Mouse (Mus musculus): ENCODE measurements at regions not wholly inside any gene's neighbourhood (a gene's known extent, or its start where the extent isn't known, plus 50 kb on each side); places are given as distances from the start of the nearest gene placed in this dataset.

- peaks cover 16% of the 10 kb centered on the region for H3K4me1 ChIP-seq (ENCODE audit: control insufficient read depth, insufficient read depth, low read length)
- no peaks in the 10 kb centered on the region for H3K27me3 ChIP-seq (replicated peaks; ENCODE audit: control insufficient read depth, insufficient read depth, low read length)
- H3K4me3 ChIP-seq (ENCODE audit: low read length), result no peak overlapping the region
- H3K9ac ChIP-seq (ENCODE audit: low read depth, low read length), result no peak overlapping the region
- ATAC-seq, result no peak
- 63% methylated on average over 3 of the region's 3 CpGs for WGBS
- no peak overlapping the region for H3K27ac ChIP-seq (ENCODE audit: low read length)
- no peaks in the 10 kb centered on the region for H3K36me3 ChIP-seq (ENCODE audit: control insufficient read depth, insufficient read depth, low read length)
- no peak overlapping the region for H3K4me2 ChIP-seq (ENCODE audit: low read depth, low read length)
- H3K9me3 ChIP-seq (ENCODE audit: control insufficient read depth, low read length), result no peaks in the 10 kb centered on the region
Measured at GRCm38 (mm10) chr12:69460552-69461079, 88.4 kb upstream of the Gm9887 start.

GRCm38 (mm10) chr12:69458170-69458841 is 86.0 kb upstream of the Gm9887 start:
- WGBS, result 42% methylated on average over 14 of the region's 14 CpGs
- no peaks in the 10 kb centered on the region for H3K36me3 ChIP-seq (ENCODE audit: control insufficient read depth, insufficient read depth, low read length)
- H3K27me3 ChIP-seq (replicated peaks; ENCODE audit: control insufficient read depth, insufficient read depth, low read length), result no peaks in the 10 kb centered on the region
- no peak overlapping the region for H3K9ac ChIP-seq (ENCODE audit: low read depth, low read length)
- peak overlapping the region; percentile 63 for H3K27ac ChIP-seq (ENCODE audit: low read length)
- no peaks in the 10 kb centered on the region for H3K9me3 ChIP-seq (ENCODE audit: control insufficient read depth, low read length)
- no peak overlapping the region for H3K4me3 ChIP-seq (ENCODE audit: low read length)
- peaks cover 16% of the 10 kb centered on the region for H3K4me1 ChIP-seq (ENCODE audit: control insufficient read depth, insufficient read depth, low read length)
- ATAC-seq, result peak; percentile 65
- H3K4me2 ChIP-seq (ENCODE audit: low read depth, low read length), result 0 out of 2 replicates have a peak overlapping the region, but pooled peaks have one; percentile 9

- 94% methylated on average over 3 of the region's 3 CpGs for WGBS
- Histone ChIP-seq H3K4me1 (ENCODE audit: control insufficient read depth, insufficient read depth, low read length) (peaks cover 10% of the 10 kb centered on the region), H3K9me3 (ENCODE audit: control insufficient read depth, low read length) (no peaks in the 10 kb centered on the region), H3K4me3 (ENCODE audit: low read length) (no peak overlapping the region), H3K27me3 (replicated peaks; ENCODE audit: control insufficient read depth, insufficient read depth, low read length) (no peaks in the 10 kb centered on the region), H3K27ac (ENCODE audit: low read length) (no peak overlapping the region), H3K4me2 (ENCODE audit: low read depth, low read length) (no peak overlapping the region), H3K9ac (ENCODE audit: low read depth, low read length) (no peak overlapping the region), H3K36me3 (ENCODE audit: control insufficient read depth, insufficient read depth, low read length) (no peaks in the 10 kb centered on the region)
- no peak for ATAC-seq
Measured at GRCm38 (mm10) chr12:69456746-69457145, 84.5 kb upstream of the Gm9887 start.

- no peak overlapping the region for H3K4me2 ChIP-seq (ENCODE audit: low read depth, low read length)
- no peaks in the 10 kb centered on the region for H3K9me3 ChIP-seq (ENCODE audit: control insufficient read depth, low read length)
- no peak overlapping the region for H3K27ac ChIP-seq (ENCODE audit: low read length)
- 90% methylated on average over 12 of the region's 12 CpGs for WGBS
- no peak overlapping the region for H3K4me3 ChIP-seq (ENCODE audit: low read length)
- no peaks in the 10 kb centered on the region for H3K27me3 ChIP-seq (replicated peaks; ENCODE audit: control insufficient read depth, insufficient read depth, low read length)
- H3K36me3 ChIP-seq (ENCODE audit: control insufficient read depth, insufficient read depth, low read length), result no peaks in the 10 kb centered on the region
- peaks cover 8% of the 10 kb centered on the region for H3K4me1 ChIP-seq (ENCODE audit: control insufficient read depth, insufficient read depth, low read length)
- no peak overlapping the region for H3K9ac ChIP-seq (ENCODE audit: low read depth, low read length)
- ATAC-seq, result no peak
Measured at GRCm38 (mm10) chr12:69456116-69456515, 83.9 kb upstream of the Gm9887 start.

- Histone ChIP-seq H3K9me3 (ENCODE audit: control insufficient read depth, low read length) (no peaks in the 10 kb centered on the region), H3K36me3 (ENCODE audit: control insufficient read depth, insufficient read depth, low read length) (no peaks in the 10 kb centered on the region), H3K9ac (ENCODE audit: low read depth, low read length) (no peak overlapping the region), H3K4me1 (ENCODE audit: control insufficient read depth, insufficient read depth, low read length) (peaks cover 11% of the 10 kb centered on the region), H3K4me3 (ENCODE audit: low read length) (no peak overlapping the region), H3K27me3 (replicated peaks; ENCODE audit: control insufficient read depth, insufficient read depth, low read length) (no peaks in the 10 kb centered on the region), H3K4me2 (ENCODE audit: low read depth, low read length) (no peak overlapping the region), H3K27ac (ENCODE audit: low read length) (no peak overlapping the region)
- 66% methylated on average over 5 of the region's 5 CpGs for WGBS
- no peak for ATAC-seq
Measured at GRCm38 (mm10) chr12:69455566-69455965, 83.3 kb upstream of the Gm9887 start.

GRCm38 (mm10) chr12:69453544-69453943 is 81.3 kb upstream of the Gm9887 start:
- no peak for ATAC-seq

GRCm38 (mm10) chr12:69452986-69453385 is 80.7 kb upstream of the Gm9887 start:
- WGBS, result 91% methylated on average over 10 of the region's 10 CpGs
- H3K9ac ChIP-seq (ENCODE audit: low read depth, low read length), result no peak overlapping the region
- H3K36me3 ChIP-seq (ENCODE audit: control insufficient read depth, insufficient read depth, low read length), result no peaks in the 10 kb centered on the region
- H3K4me2 ChIP-seq (ENCODE audit: low read depth, low read length), result no peak overlapping the region
- no peak overlapping the region for H3K4me3 ChIP-seq (ENCODE audit: low read length)
- H3K4me1 ChIP-seq (ENCODE audit: control insufficient read depth, insufficient read depth, low read length), result peaks cover 9% of the 10 kb centered on the region
- no peak overlapping the region for H3K27ac ChIP-seq (ENCODE audit: low read length)
- ATAC-seq, result no peak
- no peaks in the 10 kb centered on the region for H3K9me3 ChIP-seq (ENCODE audit: control insufficient read depth, low read length)
- no peaks in the 10 kb centered on the region for H3K27me3 ChIP-seq (replicated peaks; ENCODE audit: control insufficient read depth, insufficient read depth, low read length)

More at GRCm38 (mm10) chr12:69453544-69453943, 81.3 kb upstream of the Gm9887 start:
- no peak overlapping the region for H3K9ac ChIP-seq (ENCODE audit: low read depth, low read length)
- peaks cover 8% of the 10 kb centered on the region for H3K4me1 ChIP-seq (ENCODE audit: control insufficient read depth, insufficient read depth, low read length)
- H3K9me3 ChIP-seq (ENCODE audit: control insufficient read depth, low read length), result no peaks in the 10 kb centered on the region
- no peak overlapping the region for H3K27ac ChIP-seq (ENCODE audit: low read length)
- WGBS, result 78% methylated on average over 6 of the region's 6 CpGs
- no peak overlapping the region for H3K4me3 ChIP-seq (ENCODE audit: low read length)
- H3K4me2 ChIP-seq (ENCODE audit: low read depth, low read length), result no peak overlapping the region
- H3K36me3 ChIP-seq (ENCODE audit: control insufficient read depth, insufficient read depth, low read length), result no peaks in the 10 kb centered on the region
- H3K27me3 ChIP-seq (replicated peaks; ENCODE audit: control insufficient read depth, insufficient read depth, low read length), result no peaks in the 10 kb centered on the region

GRCm38 (mm10) chr12:69451110-69451509 is 78.9 kb upstream of the Gm9887 start:
- no peaks in the 10 kb centered on the region for H3K27me3 ChIP-seq (replicated peaks; ENCODE audit: control insufficient read depth, insufficient read depth, low read length)
- no peak overlapping the region for H3K9ac ChIP-seq (ENCODE audit: low read depth, low read length)
- no peak overlapping the region for H3K4me2 ChIP-seq (ENCODE audit: low read depth, low read length)
- no peaks in the 10 kb centered on the region for H3K36me3 ChIP-seq (ENCODE audit: control insufficient read depth, insufficient read depth, low read length)
- no peak overlapping the region for H3K4me3 ChIP-seq (ENCODE audit: low read length)
- WGBS, result 21% methylated on average over 6 of the region's 6 CpGs
- ATAC-seq, result peak; percentile 24; the same call in 1 of the 2 replicates
- peaks cover 24% of the 10 kb centered on the region for H3K4me1 ChIP-seq (ENCODE audit: control insufficient read depth, insufficient read depth, low read length)
- no peaks in the 10 kb centered on the region for H3K9me3 ChIP-seq (ENCODE audit: control insufficient read depth, low read length)
- no peak overlapping the region for H3K27ac ChIP-seq (ENCODE audit: low read length)

GRCm38 (mm10) chr12:69447962-69448767 is 75.9 kb upstream of the Gm9887 start:
- H3K36me3 ChIP-seq (ENCODE audit: control insufficient read depth, insufficient read depth, low read length), result no peaks in the 10 kb centered on the region
- H3K4me2 ChIP-seq (ENCODE audit: low read depth, low read length), result peak overlapping the region; percentile 44; the same call in 1 of the 2 replicates
- peak overlapping the region; percentile 77; the same call in 1 of the 2 replicates for H3K27ac ChIP-seq (ENCODE audit: low read length)
- H3K27me3 ChIP-seq (replicated peaks; ENCODE audit: control insufficient read depth, insufficient read depth, low read length), result no peaks in the 10 kb centered on the region
- peaks cover 24% of the 10 kb centered on the region for H3K4me1 ChIP-seq (ENCODE audit: control insufficient read depth, insufficient read depth, low read length)
- WGBS, result 30% methylated on average over 14 of the region's 14 CpGs
- ATAC-seq, result no peak; the same call in 1 of the 2 replicates
- no peak overlapping the region for H3K4me3 ChIP-seq (ENCODE audit: low read length)
- 0 out of 2 replicates have a peak, but pooled peaks cover 2% of the 10 kb centered on the region for H3K9me3 ChIP-seq (ENCODE audit: control insufficient read depth, low read length)
- H3K9ac ChIP-seq (ENCODE audit: low read depth, low read length), result no peak overlapping the region

Data from intestine, embryonic 16.5 days (tissue).